Mouse (Mus musculus): Measurements from ENCODE around the gene Mpv17.
A peak's percentile ranks its signal among the peaks of the same experiment; 100 is the strongest.

Gene Mpv17

GRCm38 (mm10) chr5:31154152-31154553 lies at the start of gene Mpv17:
Mpv17 (minus strand) TSS chr5:31154251.
- DNase-seq, result peak; percentile 85 to 92

DNA sequence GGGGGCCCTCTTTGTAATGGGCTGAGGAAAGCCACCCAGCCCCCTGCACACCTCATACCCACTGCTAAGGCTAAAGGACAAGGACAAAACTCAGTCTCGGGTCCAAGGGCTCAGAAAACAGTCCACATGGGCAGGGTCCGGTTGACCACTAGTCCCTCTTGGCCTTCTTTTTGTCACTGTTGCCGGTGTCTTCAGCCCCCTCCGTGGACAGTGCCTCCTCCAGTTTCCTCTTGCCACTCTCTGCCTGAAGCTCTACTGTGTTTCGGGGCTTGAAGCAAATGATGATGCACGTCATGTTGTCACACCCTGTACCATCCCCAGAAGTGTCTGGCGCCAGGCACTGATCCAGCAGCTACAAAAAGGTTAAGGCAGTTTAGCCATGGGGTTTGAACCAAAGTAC lies 48.9 kb upstream of the Mpv17 start:
- no peak for DNase-seq

GRCm38 (mm10) chr5:31201742-31202590 lies 47.9 kb upstream of the Mpv17 start, which contains the start of gene Zfp513:
Zfp513 (minus strand) TSS chr5:31202303.
- peak; percentile 94 to 97 for DNase-seq

- DNase-seq, result no peak
These were observed 47.1 kb upstream of the Mpv17 start for GRCm38 (mm10) chr5:31201042-31201741.

GRCm38 (mm10) chr5:31200327-31200768 lies 46.3 kb upstream of the Mpv17 start:
- DNase-seq, result peak; percentile 37 to 54

- peak; percentile 56 to 68 for DNase-seq
These were observed 45.8 kb upstream of the Mpv17 start for GRCm38 (mm10) chr5:31199893-31200292.

- no peak for DNase-seq
These were observed 45.4 kb upstream of the Mpv17 start for GRCm38 (mm10) chr5:31199321-31199892.

- no peak for DNase-seq
These were observed 44.7 kb upstream of the Mpv17 start for GRCm38 (mm10) chr5:31198616-31199320.

GRCm38 (mm10) chr5:31198170-31198569 lies 44.1 kb upstream of the Mpv17 start:
- no peak for DNase-seq

- no peak for DNase-seq
These were observed 43.0 kb upstream of the Mpv17 start for GRCm38 (mm10) chr5:31197072-31197471.

DNA sequence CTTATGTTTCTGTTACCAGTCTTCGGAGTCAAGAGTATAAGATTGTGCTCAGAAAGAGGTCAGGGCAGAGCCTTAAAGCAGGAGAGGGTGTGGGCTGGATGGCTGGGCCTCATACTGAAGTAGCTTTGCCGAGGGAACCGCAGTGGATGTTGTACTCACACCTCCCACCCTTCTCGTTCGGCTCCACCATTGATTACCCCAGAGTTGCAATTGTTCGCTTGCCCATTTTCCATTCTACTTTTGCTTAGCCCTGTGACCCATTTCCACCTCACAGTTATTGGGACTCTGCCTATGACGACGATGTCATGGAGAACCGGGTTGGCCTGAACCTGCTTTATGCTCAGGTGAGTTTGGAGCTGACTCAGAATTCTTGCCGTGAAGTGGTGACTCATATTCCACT lies 42.2 kb upstream of the Mpv17 start:
- DNase-seq, result no peak

- no peak for DNase-seq
These were observed 41.6 kb upstream of the Mpv17 start for GRCm38 (mm10) chr5:31195671-31196070.

DNA sequence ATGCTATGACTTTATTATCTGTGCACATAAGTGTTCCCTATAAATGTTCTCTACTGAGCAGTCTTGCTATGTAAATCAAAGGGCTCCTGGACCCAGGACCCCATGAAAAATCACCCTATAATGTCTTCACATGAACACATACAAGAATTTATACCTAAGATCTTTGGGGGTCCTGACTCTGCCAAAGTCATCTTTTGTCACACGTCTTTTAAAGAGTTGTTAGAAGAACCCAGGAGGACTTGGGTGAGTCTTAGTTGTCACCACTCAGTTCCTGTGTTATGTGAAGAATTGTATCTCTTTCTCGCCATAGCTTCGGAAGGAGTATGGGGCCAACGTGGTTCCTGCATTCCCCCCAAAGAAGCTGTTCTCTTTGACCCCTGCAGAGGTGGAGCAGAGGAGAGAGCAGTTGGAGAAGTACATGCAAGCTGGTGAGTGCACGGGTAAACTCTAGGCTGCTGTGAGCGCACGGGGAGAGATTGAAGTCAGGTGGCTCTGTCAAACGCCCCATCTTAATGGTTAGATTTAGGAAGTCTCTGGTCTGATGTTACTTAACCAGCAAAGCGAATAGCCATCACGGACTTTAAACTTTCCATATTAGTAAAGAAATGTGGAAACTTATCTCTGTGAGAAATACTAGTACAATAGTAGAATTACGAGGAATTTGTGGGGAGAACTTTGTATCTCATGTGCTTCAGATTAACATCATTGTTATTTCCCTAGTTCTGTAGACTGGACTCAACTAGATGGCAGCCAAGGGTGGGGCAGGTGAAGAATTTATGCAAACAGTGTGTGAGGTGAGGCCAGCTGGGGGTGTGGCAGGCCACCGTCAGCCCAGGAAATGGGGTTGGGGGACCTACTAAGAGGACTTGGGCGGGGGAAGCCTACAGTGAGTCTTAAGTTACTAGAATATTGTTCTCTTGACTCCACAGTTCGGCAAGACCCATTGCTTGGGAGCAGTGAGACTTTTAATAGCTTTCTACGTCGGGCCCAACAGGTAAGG lies 40.7 kb upstream of the Mpv17 start:
- no peak for DNase-seq

GRCm38 (mm10) chr5:31193631-31194281 lies 39.7 kb upstream of the Mpv17 start:
- no peak for DNase-seq

DNA sequence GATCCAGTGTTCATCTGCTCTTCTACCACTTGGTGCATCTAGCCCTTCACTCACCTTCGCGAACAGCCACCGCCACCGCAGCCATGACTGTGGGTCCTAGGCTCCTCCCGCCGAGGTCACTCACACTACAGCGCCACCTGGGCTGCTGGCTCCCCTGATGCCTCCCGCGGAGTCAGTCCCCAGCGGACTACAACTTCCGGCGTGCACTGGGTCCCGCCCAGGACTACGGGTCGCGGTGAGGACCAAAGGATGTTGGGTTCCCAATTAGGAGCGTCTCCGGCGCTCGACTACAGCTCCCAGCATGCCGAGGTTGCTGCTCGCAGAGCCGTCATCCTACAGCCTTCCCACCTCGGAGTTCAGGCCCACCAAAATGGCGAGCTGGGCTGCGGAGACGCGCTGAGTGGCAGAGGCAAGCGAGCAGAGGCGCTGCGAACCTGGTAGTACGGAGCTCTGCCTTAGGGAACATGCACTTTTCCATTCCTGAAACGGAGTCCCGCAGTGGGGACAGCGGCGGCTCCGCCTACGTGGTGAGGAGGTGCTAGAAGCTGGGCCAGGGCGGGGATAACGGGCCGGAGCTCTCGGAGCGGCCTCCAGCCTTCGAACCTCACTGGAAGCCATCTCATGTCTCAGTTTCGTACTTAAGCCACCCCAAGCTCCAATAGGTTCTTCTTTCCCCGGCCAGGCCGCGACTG lies 39.0 kb upstream of the Mpv17 start, which contains the start of the genes Snx17 and Eif2b4:
Gene Snx17, plus strand, starts transcription at position 289 of the 692 bp plus-strand sequence.
Gene Eif2b4, minus strand, starts transcription at position 492 of the 692 bp plus-strand sequence.
- DNase-seq, result peak; percentile 99

- DNase-seq, result peak; percentile 81 to 89
These were observed 38.2 kb upstream of the Mpv17 start for GRCm38 (mm10) chr5:31192045-31192938.

DNA sequence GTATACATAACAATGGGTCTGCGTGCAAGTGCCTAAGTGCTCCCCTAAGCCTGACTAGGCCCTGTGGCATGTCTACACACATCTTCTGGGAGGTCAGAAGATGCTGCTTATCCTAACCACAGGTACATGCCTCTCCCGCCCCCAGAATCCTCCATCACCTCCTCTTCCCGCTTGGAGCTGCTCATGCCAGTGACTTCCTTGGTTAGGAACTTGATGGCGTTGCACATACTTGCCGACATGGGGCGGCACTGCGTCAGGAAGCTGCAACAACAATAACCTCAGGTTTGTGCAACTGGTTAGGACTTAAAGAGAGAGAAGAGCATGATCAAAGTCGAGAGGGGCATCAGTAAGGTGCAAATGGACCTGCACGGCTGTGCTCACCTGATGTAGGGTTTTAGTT lies 36.1 kb upstream of the Mpv17 start:
- DNase-seq, result no peak

- DNase-seq, result no peak
These were observed 34.3 kb upstream of the Mpv17 start for GRCm38 (mm10) chr5:31188223-31188840.

DNA sequence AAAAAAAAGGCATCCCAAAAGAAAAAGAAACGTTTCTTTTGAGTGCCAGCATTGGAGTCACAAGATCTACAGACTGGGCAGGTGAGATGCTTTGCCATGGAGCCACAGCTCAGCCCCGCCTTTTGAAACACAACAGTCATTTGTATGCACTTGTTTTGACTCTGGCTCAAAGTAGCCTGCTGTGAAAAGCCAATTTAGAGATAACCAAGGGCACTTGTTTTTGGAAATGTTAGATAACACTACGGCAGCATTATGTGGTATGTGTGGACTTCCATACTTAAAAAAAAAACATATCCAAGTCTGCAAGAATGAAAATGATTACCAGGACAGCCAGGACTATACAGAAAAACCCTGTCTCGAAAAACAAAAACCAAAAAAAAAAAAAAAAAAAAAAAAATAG lies 29.6 kb upstream of the Mpv17 start:
- no peak for DNase-seq
